Mouse (Mus musculus): Measurements from ENCODE around the gene Frmd8. TPM values are rescaled to one million over a fixed set of nuclear protein-coding genes. Genes with fewer than 3 reads are reported as not detected.

The Frmd8 gene
- total RNA-seq, 2 experiments from 2014 or later, result 12.7 to 13.0 TPM

Other genes starting within 250 kb of the Frmd8 start
- 10 to 100 TPM; 16.2 to 21.1 TPM for gene Rela, start 237.8 kb downstream of the Frmd8 start, total RNA-seq (2021)
- 10 to 100 TPM; 16.5 to 17.3 TPM for gene Sipa1, start 211.6 kb downstream of the Frmd8 start, total RNA-seq (2021)
- 10 to 100 TPM; 17.6 to 18.1 TPM for gene Map3k11, start 186.5 kb downstream of the Frmd8 start, total RNA-seq (2021)
- 10 to 100 TPM; 58.3 to 68.6 TPM for gene Pcnx3, start 186.4 kb downstream of the Frmd8 start, total RNA-seq (2021)
- gene Kcnk7, start 170.9 kb downstream of the Frmd8 start, total RNA-seq (2021), result not detected
- 10 to 100 TPM; 13.9 to 17.2 TPM for gene Ehbp1l1, start 149.0 kb downstream of the Frmd8 start, total RNA-seq (2021)
- 10 to 100 TPM; 28.5 to 28.6 TPM for gene Fam89b, start 145.6 kb downstream of the Frmd8 start, total RNA-seq (2021)
- gene Ltbp3, start 134.4 kb downstream of the Frmd8 start, total RNA-seq (2021), result 10 to 100 TPM; 24.3 to 27.3 TPM
- 10 to 100 TPM; 77.3 to 80.3 TPM for gene Scyl1, start 103.9 kb downstream of the Frmd8 start, total RNA-seq (2021)
- 1 to 10 TPM; 2.9 to 3.2 TPM for gene Slc25a45, start 2.5 kb upstream of the Frmd8 start, total RNA-seq (2021)
- 1 to 10 TPM; 2.5 TPM for gene Tigd3, start 18.9 kb upstream of the Frmd8 start, total RNA-seq (2021)
- 100 to 1,000 TPM in 1 of 2 experiments, 10 to 100 TPM in 1; 90.8 to 100 TPM for gene Dpf2, start 37.7 kb upstream of the Frmd8 start, total RNA-seq (2021)
- 1 to 10 TPM; 4.3 to 4.6 TPM for gene Cdc42ep2, start 49.5 kb upstream of the Frmd8 start, total RNA-seq (2021)
- gene Pola2, start 88.9 kb upstream of the Frmd8 start, total RNA-seq (2021), result 1 to 10 TPM; 5.0 to 5.9 TPM
- not detected for gene Slc22a20, start 110.9 kb upstream of the Frmd8 start, total RNA-seq (2021)
- gene Capn1, start 140.6 kb upstream of the Frmd8 start, total RNA-seq (2021), result 10 to 100 TPM; 23.2 to 24.8 TPM
- gene Syvn1, start 171.3 kb upstream of the Frmd8 start, total RNA-seq (2021), result 10 to 100 TPM; 43.4 to 44.5 TPM
- 10 to 100 TPM; 48.0 to 52.0 TPM for gene Mrpl49, start 182.5 kb upstream of the Frmd8 start, total RNA-seq (2021)
- 100 to 1,000 TPM; 769 to 789 TPM for gene Fau, start 182.6 kb upstream of the Frmd8 start, total RNA-seq (2021)
- gene Znhit2, start 185.9 kb upstream of the Frmd8 start, total RNA-seq (2021), result 10 to 100 TPM; 34.6 to 36.2 TPM
- 10 to 100 TPM; 22.4 to 24.4 TPM for gene Tm7sf2, start 193.1 kb upstream of the Frmd8 start, total RNA-seq (2021)
- 10 to 100 TPM; 93.7 to 94.4 TPM for gene Vps51, start 202.0 kb upstream of the Frmd8 start, total RNA-seq (2021)
- gene Tmem262, start 204.8 kb upstream of the Frmd8 start, total RNA-seq (2021), result not detected
- 1 to 10 TPM in 1 of 2 experiments, under 1 TPM in 1; 0.91 to 1.3 TPM for gene Gm28374, start 207.0 kb upstream of the Frmd8 start, total RNA-seq (2021)
- 10 to 100 TPM; 36.6 to 42.0 TPM for gene Zfpl1, start 209.7 kb upstream of the Frmd8 start, total RNA-seq (2021)
- gene Cdca5, start 209.7 kb upstream of the Frmd8 start, total RNA-seq (2021), result not detected
- not detected for gene AC131692.1, start 219.1 kb upstream of the Frmd8 start, total RNA-seq (2021)
- under 1 TPM in 1 of 2 experiments, not detected in 1; 0.12 TPM for gene Naaladl1, start 230.5 kb upstream of the Frmd8 start, total RNA-seq (2021)
- gene Sac3d1, start 243.4 kb upstream of the Frmd8 start, total RNA-seq (2021), result 10 to 100 TPM; 15.5 to 15.6 TPM